Mouse (Mus musculus): Measurements from ENCODE around the gene 2010109A12Rik.

DNA sequence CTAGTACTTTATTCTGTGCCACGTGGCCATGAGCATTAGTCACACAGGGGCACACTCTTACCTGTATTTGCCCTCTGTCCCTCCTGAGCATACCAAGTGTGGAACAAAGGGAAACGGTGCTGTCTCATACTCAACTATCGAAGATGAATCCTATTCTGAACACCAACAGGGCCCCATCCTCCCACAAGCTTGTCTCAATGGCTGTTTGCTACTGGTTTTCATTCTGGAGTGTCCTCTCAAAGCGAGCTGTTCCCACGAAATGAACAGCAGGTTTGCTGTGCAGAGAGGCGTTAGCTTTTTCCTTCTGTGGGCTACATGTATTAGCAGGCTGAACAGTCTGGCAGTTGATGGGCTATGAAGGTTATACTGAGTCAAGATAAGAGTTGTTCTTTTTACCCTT, 27.7 kb upstream of the 2010109A12Rik start:
- TF ChIP-seq CTCF (IDR thresholded peaks at IDR 0.05; ENCODE audit: low read depth, low read length) = no peak
- no peak for TF ChIP-seq POLR2A (IDR thresholded peaks at IDR 0.05; ENCODE audit: extremely low read depth, insufficient read depth, low read length)

Measured in liver, adult 2 months (tissue).